Mouse (Mus musculus) small intestine, adult 2 months (tissue): ENCODE data around the gene Rabl6. TPM values are rescaled to one million over a fixed set of nuclear protein-coding genes. Genes with fewer than 3 reads are reported as not detected.

Experiments
- H3K27ac ChIP-seq: fragments of 200-500 bp; 2 replicates; pipeline ENCODE4 v1.5.1; 2012; ENCODE audit warnings: low read depth, low read length, control low read depth, inconsistent platforms; ENCODE audit not compliant: insufficient read depth
- H3K27me3 ChIP-seq: fragments of 200-500 bp; 2 replicates; pipeline ENCODE4 v1.6.1; 2012; ENCODE audit warnings: mild to moderate bottlenecking, moderate library complexity, low read length, inconsistent platforms; ENCODE audit not compliant: control insufficient read depth, insufficient read depth
- H3K36me3 ChIP-seq: fragments of 200-500 bp; 2 replicates; pipeline ENCODE4 v1.6.1; 2012; ENCODE audit warnings: mild to moderate bottlenecking, low read length, control low read depth, inconsistent platforms; ENCODE audit not compliant: control insufficient read depth, insufficient read depth
- H3K4me1 ChIP-seq: fragments of 200-500 bp; 2 replicates; pipeline ENCODE4 v1.6.1; 2012; ENCODE audit warnings: low read length, inconsistent platforms, mixed read lengths; ENCODE audit not compliant: control insufficient read depth, insufficient read depth, insufficient read length
- H3K4me3 ChIP-seq: fragments of 200-500 bp; 2 replicates; pipeline ENCODE4 v1.5.1; 2012; ENCODE audit warnings: low read depth, mild to moderate bottlenecking, control low read depth, inconsistent platforms, low read length, moderate library complexity
- CTCF ChIP-seq: fragments of 200-500 bp; IDR thresholded peaks from 2 replicates; pipeline ENCODE4 v1.5.1; 2012; ENCODE audit warnings: low read depth, mild to moderate bottlenecking, control low read depth, inconsistent platforms, low read length, moderate library complexity, mixed read lengths; ENCODE audit not compliant: insufficient replicate concordance, insufficient read length; ENCODE audit errors: extremely low read depth
- POLR2A ChIP-seq: fragments of 200-500 bp; IDR thresholded peaks from 2 replicates; pipeline ENCODE4 v1.6.1; 2012; ENCODE audit warnings: low read depth, mild to moderate bottlenecking, control low read depth, inconsistent platforms, low read length, moderate library complexity
- WGBS: fragments of 180-500 bp; shearing (Covaris S2); methylation state at CpG from one replicate; pipeline ENCODE4 v1.1.7; 2018; 5-methylcytosine and 5-hydroxymethylcytosine counted together
- polyA plus RNA-seq: library from polyadenylated mRNA; depleted of rRNA; stranded (reverse); fragments of >200 nt; gene quantifications from 2 replicates; pipeline ENCODE4 v1.2.3, GENCODE M21; 2012

Rabl6 gene
- polyA plus RNA-seq, 1 experiment = 47.6 TPM

DNA sequence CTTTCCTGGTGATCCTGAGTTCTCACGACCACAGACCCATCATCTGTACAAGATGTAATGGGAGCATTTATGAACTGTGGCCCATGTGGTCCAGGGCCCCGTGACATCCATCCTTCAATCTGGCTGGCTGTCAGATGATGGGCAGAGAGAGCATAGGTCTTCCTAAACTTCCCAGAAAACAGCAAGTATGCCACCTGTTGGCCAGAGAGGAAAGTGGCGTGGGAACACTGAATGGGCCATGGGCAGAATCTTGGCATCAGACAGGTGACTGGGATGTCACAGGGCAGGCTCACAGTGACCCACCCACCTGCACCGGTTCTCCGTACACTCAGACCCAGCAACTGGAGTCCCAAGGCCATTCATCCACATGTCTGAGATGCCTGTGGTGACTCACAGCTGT lies 57.1 kb downstream of the Rabl6 start:
- no peaks in the 10 kb centered on the region for H3K36me3 ChIP-seq
- H3K4me1 ChIP-seq = peaks cover 15% of the 10 kb centered on the region; the same call in 1 of the 2 replicates
- H3K4me3 ChIP-seq = no peak overlapping the region
- no peaks in the 10 kb centered on the region for H3K27me3 ChIP-seq
- TF ChIP-seq CTCF = peak; percentile 63; the same call in 1 of the 2 replicates
- TF ChIP-seq POLR2A = no peak
- WGBS = 19% methylated on average over 5 of the region's 5 CpGs
- H3K27ac ChIP-seq = no peak overlapping the region

DNA sequence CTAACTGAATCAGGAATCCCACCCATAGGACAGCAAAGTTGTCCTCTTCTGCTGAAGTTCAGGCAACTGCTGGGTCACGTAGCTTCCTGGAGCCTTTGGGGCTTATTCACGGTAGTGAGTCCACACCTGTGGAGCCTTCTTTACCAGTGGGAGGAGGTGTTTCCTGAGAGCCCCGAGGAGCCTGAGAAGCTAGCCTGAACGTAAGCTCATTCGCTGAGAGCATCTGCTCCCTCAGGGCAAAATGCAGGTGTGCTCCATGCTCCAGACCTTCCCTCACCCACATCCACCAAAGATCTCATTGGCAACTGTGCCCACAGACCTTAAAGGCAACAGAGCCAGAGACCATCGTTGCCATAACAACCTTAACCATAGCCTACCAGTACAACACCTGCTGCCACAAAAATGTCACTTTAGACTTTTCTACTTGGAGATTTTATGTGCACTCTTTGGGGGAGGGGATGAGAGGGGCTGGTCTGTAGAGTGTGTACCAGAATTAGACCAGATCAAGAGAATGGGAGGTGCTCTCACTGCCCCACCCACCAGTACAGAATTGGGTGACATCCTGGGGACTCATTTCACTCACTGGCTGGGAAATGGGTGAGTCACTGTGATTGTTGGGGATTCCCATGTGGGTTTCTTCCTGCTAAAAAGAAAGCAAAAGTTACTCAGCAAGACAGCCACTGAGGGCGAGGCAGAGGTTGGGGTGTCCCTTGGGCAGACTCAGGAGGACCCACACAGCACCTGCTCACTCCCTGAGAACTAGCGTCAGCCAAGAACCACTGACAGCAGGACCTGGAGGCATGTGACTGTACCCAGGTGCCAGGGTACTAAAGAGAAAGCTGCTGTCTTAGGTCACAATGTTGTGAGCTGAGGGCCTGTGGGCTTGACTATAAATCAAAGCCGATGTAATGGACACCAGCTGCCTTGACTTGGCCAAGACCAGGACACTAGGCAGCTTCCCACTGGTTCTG lies 59.0 kb downstream of the Rabl6 start:
- peaks cover 17% of the 10 kb centered on the region for H3K4me1 ChIP-seq
- no peak overlapping the region for H3K4me3 ChIP-seq
- TF ChIP-seq POLR2A (no peak), CTCF (no peak)

DNA sequence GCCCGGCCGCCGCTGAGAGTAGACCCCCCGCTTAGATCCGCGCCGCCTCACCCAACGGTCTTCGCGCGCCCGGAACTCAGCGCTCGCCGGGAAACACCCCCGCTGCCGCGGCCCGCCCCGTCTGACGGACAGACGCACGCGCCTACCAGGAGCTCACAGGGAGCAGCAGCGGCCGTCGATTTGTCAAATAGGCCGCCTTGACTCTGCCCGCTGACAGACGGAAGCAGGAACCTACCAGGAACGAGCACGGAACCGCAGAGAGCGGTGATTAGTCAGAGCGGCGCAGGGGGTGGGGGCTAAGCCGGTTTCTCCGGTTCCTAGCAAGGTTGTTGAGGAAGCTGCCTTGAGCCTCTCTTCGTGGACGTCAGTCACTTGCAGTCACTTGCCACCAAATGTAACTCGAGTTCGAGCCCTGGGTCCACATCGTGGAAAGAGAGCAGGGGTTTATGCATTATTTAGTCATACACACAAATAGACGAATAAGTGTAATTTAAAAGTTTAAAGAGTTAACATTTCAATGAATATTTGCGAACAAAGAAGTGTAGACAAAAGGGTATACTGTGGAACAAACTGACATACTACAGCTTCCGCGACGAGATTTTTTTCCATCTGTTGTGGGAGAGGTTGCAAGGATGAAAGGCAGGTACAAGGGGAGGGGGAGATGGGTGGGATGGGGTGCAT lies 61.4 kb downstream of the Rabl6 start, which contains the start of gene Traf2:
Gene Traf2 (minus strand): TSS at position 130 of the 681 bp plus-strand sequence.
- TF ChIP-seq CTCF (no peak), POLR2A (peak; percentile 48)
- H3K27ac ChIP-seq = peak within 1 kb of the TSS; percentile 74
- peaks cover 18% of the 10 kb centered on the region for H3K4me1 ChIP-seq
- no peaks in the 10 kb centered on the region for H3K36me3 ChIP-seq
- WGBS = 3% methylated on average over 48 of the region's 48 CpGs
- H3K27me3 ChIP-seq = no peaks in the 10 kb centered on the region
- H3K4me3 ChIP-seq = peak within 1 kb of the TSS; percentile 98

More for the DNA sequence above, 59.0 kb downstream of the Rabl6 start:
- H3K27me3 ChIP-seq = no peaks in the 10 kb centered on the region
- WGBS = 40% methylated on average over 9 of the region's 9 CpGs
- peak overlapping the region; percentile 56 for H3K27ac ChIP-seq
- H3K36me3 ChIP-seq = no peaks in the 10 kb centered on the region

DNA sequence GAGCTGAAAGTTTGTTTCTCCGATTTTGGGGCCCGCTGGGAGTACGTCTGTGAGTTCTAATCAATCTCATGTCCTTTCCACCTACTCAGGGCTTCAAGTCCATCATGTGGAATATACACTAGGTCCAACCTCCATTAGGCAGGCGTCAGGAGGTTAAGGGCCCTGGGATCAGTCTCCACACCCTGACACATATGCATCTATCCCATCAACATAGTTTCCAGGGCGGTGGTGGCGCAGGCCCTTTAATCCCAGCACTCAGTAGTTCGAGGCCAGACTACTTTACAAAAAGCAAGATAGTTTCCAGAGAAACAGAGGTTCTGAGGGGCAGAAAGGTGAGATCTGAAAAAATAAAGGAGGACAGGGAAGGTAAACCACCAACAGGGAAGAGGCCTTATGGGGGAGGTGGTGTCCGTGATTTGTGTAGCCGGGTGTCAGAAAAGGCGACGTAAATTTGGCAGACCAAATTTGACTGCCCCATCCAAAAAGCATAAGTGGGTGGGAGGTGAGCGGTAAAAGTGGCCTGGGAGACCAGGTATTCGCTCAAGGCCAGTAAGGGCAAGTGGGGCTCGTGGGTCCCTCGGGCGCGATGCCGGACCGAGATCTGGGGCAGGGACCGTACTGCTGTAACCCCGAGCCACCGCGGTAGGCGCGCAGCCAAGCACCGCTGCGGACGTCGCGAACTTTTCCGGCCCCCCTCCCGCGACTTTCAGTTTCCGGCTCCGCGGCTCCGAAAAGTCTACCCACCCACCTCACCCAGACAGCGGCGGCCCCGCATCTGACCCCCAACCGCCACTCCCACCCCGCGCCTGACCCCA lies 62.1 kb downstream of the Rabl6 start:
- Histone ChIP-seq H3K4me1 (peaks cover 22% of the 10 kb centered on the region), H3K36me3 (no peaks in the 10 kb centered on the region), H3K27me3 (no peaks in the 10 kb centered on the region), H3K4me3 (peak overlapping the region; percentile 98), H3K27ac (peak overlapping the region; percentile 74)
- 3% methylated on average over 43 of the region's 43 CpGs for WGBS
- TF ChIP-seq POLR2A (no peak), CTCF (no peak)

DNA sequence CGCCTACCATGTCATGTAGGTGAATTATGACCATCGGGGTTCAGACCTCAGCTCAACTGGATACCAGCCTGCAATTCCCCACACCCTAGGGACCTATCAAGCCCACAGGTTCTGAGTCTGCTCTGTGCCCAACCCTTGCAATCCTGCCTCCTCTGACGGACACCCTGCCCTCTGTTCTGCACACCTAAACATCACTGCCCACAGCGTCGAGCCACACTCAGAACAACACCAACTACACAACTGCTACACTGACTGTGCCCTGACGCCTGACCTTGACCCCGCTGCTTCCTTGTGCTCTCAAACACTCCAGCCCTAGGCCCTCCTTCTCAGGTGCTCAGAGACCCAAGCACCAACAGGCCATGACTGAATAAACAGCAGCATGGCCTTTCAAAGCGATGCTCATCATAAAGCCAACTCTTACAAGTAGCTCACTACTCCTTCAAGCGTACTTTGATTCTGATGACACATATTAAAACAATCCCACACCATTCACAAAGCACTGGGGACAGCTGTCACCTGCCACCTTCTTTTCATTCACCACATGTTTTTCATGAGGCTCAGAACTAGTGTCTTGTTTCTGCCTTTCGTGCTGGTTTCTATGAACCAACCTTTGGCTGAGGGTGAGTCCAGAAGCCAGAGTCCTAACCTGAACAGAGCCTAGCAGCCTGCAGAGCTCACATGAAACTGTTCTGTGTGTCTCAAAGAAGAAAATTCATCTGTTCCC lies 66.5 kb downstream of the Rabl6 start:
- WGBS = 73% methylated on average over 10 of the region's 10 CpGs
- no peak for TF ChIP-seq CTCF
- no peak for TF ChIP-seq POLR2A
- H3K4me3 ChIP-seq = no peak overlapping the region
- peaks cover 16% of the 10 kb centered on the region for H3K36me3 ChIP-seq
- H3K27ac ChIP-seq = no peak overlapping the region
- peaks cover 8% of the 10 kb centered on the region for H3K4me1 ChIP-seq
- no peaks in the 10 kb centered on the region for H3K27me3 ChIP-seq

- WGBS = 91% methylated on average over 4 of the region's 4 CpGs
- Histone ChIP-seq H3K36me3 (peaks cover 26% of the 10 kb centered on the region), H3K27me3 (no peaks in the 10 kb centered on the region), H3K4me3 (no peak overlapping the region), H3K27ac (no peak overlapping the region), H3K4me1 (peaks cover 5% of the 10 kb centered on the region)
- no peak for TF ChIP-seq CTCF
- no peak for TF ChIP-seq POLR2A
Measured at GRCm38 (mm10) chr2:25540541-25540948, 67.8 kb downstream of the Rabl6 start.

- peaks cover 10% of the 10 kb centered on the region for H3K4me1 ChIP-seq
- H3K27ac ChIP-seq = no peak overlapping the region
- no peak overlapping the region for H3K4me3 ChIP-seq
- 78% methylated on average over 8 of the region's 8 CpGs for WGBS
- H3K27me3 ChIP-seq = no peaks in the 10 kb centered on the region
- no peak for TF ChIP-seq POLR2A
- TF ChIP-seq CTCF = no peak
- H3K36me3 ChIP-seq = peaks cover 36% of the 10 kb centered on the region
Measured at GRCm38 (mm10) chr2:25536531-25536930, 71.8 kb downstream of the Rabl6 start.
